Mouse (Mus musculus) liver, embryonic 14 days (tissue): ENCODE measurements around the gene Vmn1r130. TPM values are rescaled to one million over a fixed set of nuclear protein-coding genes. Genes with fewer than 3 reads are reported as not detected.

Source experiments
- polyA plus RNA-seq: library from polyadenylated mRNA; depleted of rRNA; stranded (reverse); fragments of >200 nt; gene quantifications from 2 replicates; pipeline ENCODE4 v1.2.3, GENCODE M21; 2012; rRNA removed

The Vmn1r130 gene
- not detected in 2 replicates for polyA plus RNA-seq

DNA sequence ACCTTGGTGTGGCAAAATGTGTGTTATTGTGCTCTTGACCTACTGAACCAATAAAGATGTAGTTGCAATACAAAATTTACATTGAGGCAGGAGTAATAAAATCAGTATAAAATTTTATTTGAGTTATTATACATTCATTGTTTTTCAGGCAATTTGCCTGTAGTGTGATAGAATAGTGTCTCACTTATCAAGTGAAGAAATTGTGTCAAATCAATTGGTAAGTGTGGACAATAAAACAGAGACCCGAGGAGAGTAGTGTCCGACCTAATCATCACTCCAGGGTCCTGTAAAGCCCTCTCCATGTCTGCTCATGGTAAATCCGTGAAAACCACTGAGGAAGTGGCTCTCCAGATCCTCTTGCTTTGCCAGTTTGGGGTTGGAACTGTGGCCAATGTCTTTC lies at the start of gene Vmn1r130:
Gene Vmn1r130 (plus strand): TSS at position 301 of the 400 bp plus-strand sequence.

GRCm38 (mm10) chr7:21545990-21546389 lies 34.4 kb downstream of the Vmn1r130 start, which contains the start of gene Vmn1r131:
Gene Vmn1r131 (minus strand): TSS chr7:21546090.

Other genes with a start within 250 kb of the Vmn1r130 start
- gene Vmn1r125, start 239.6 kb upstream of the Vmn1r130 start, polyA plus RNA-seq, result not detected in 2 replicates
- gene Vmn1r126, start 210.3 kb upstream of the Vmn1r130 start, polyA plus RNA-seq, result not detected in 2 replicates
- gene Vmn1r127, start 191.9 kb upstream of the Vmn1r130 start, polyA plus RNA-seq, result not detected in 2 replicates
- not detected in 2 replicates for gene Vmn1r128, start 162.4 kb upstream of the Vmn1r130 start, polyA plus RNA-seq
- not detected in 2 replicates for gene Vmn1r129, start 150.5 kb upstream of the Vmn1r130 start, polyA plus RNA-seq
- not detected in 2 replicates for gene Gm6882, start 79.0 kb upstream of the Vmn1r130 start, polyA plus RNA-seq
- gene Vmn1r131, start 34.3 kb downstream of the Vmn1r130 start, polyA plus RNA-seq, result not detected in 2 replicates
- gene Vmn1r132, start 102.3 kb downstream of the Vmn1r130 start, polyA plus RNA-seq, result not detected in 2 replicates
- gene Gm4175, start 249.7 kb downstream of the Vmn1r130 start, polyA plus RNA-seq, result not detected in 2 replicates